Mouse (Mus musculus): ENCODE results near the gene Thap4. TPM values are rescaled to one million over a fixed set of nuclear protein-coding genes. Genes with fewer than 3 reads are reported as not detected.
A peak's percentile ranks its signal among the peaks of the same experiment; 100 is the strongest.
"Not testable (repeated sequence)": the region's sequence is repeated elsewhere in the genome, so short reads cannot be mapped to it uniquely, and the experiment has no call there.

The Thap4 gene
- polyA plus RNA-seq, 1 experiment from 2014 or later: 47.2 TPM

DNA sequence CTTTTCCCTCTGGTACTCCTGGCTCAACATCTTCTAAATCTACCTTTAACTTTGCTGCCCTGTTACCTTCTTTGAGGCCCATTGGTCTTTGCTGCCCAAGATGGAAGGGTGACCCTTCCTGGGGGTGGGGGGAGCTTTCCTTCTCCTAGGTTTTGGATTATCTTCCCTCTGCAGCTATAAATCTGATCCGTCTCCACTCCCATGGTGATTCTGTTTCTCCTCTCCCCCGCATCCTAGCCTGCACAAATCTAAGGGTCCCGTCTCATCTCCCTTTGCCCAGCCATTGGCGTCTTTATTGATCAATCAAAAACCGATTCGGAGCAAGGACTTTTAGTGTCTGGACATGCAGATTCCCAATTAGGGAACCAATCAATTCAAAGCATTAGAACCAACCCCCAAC lies 12.9 kb upstream of the Thap4 start:
- ATAC-seq (ENCODE audit: insufficient number of reproducible peaks, low FRiP score): no peak
- Histone ChIP-seq H3K4me3 (no peak overlapping the region), H3K27me3 (replicated peaks) (no peaks in the 10 kb centered on the region), H3K36me3 (peaks cover 38% of the 10 kb centered on the region), H3K27ac (ENCODE audit: poor library complexity, severe bottlenecking) (no peak overlapping the region), H3K9ac (no peak overlapping the region), H3K9me3 (replicated peaks) (0 out of 2 replicates have a peak, but pooled peaks cover 2% of the 10 kb centered on the region), H3K4me2 (no peak overlapping the region), H3K4me1 (replicated peaks) (no peaks in the 10 kb centered on the region)
- WGBS: 97% methylated on average over 6 of the region's 6 CpGs

DNA sequence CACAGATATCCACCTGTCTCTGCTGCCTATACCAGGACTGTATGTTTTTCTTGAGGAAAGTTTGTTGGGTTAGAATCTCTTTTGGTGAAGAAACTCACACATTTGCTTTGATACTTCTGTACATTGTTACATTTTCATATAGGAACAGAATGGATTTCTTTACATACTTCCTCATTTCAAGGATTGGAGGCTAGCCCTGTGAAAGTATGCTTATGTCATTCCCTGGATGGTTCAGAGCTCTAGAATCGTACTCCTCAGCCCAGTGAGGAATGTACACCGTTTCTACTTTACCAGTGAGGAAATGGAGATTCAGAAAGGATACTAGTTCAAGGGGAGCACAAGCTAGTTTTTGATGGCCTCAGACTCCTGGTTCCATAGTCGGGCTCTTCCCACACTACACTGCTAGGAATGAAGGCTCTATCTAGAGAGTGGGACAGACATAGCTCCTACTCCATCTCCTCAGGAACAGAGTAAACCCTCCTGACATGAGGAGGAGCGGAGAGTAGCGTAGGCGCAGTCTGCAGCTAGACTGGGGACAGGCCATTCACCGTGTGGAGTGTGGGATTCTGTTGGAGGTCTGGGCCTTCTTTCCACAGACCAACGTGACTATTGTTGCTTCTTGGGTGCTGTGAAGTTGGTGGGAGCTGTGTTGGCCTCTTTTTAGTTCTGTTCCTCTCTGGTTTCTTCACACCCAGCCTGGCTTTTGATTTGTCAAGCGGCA lies 10.4 kb upstream of the Thap4 start:
- H3K27ac ChIP-seq (ENCODE audit: poor library complexity, severe bottlenecking): no peak overlapping the region
- no peaks in the 10 kb centered on the region for H3K9me3 ChIP-seq (replicated peaks)
- H3K4me3 ChIP-seq: no peak overlapping the region
- no peaks in the 10 kb centered on the region for H3K27me3 ChIP-seq (replicated peaks)
- H3K4me2 ChIP-seq: no peak overlapping the region
- no peaks in the 10 kb centered on the region for H3K4me1 ChIP-seq (replicated peaks)
- peaks cover 22% of the 10 kb centered on the region for H3K36me3 ChIP-seq
- H3K9ac ChIP-seq: no peak overlapping the region
- no peak for ATAC-seq (ENCODE audit: insufficient number of reproducible peaks, low FRiP score)
- WGBS: 88% methylated on average over 9 of the region's 9 CpGs

DNA sequence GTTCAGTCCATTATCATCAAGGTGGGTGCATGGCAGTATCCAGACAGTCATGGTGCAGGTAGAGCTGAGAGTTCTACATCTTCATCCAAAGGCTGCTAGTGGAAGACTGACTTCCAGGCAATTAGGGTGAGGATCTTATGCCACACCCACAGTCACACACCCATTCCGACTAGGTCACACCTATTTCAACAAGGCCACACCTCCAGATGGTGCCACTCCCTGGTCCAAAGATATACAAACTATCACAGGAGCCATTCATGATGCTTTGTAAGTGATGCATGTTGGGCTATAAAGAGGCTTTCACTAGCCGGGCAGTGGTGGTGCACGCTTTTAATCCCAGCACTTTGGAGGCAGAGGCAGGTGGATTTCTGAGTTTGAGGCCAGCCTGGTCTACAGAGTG lies 8.9 kb upstream of the Thap4 start:
- not testable (repeated sequence) for H3K27me3 ChIP-seq (replicated peaks); H3K4me2 ChIP-seq; ATAC-seq (ENCODE audit: insufficient number of reproducible peaks, low FRiP score); H3K4me1 ChIP-seq (replicated peaks); H3K9me3 ChIP-seq (replicated peaks); H3K4me3 ChIP-seq; H3K9ac ChIP-seq; H3K27ac ChIP-seq (ENCODE audit: poor library complexity, severe bottlenecking); H3K36me3 ChIP-seq
- 85% methylated on average over 3 of the region's 3 CpGs for WGBS

DNA sequence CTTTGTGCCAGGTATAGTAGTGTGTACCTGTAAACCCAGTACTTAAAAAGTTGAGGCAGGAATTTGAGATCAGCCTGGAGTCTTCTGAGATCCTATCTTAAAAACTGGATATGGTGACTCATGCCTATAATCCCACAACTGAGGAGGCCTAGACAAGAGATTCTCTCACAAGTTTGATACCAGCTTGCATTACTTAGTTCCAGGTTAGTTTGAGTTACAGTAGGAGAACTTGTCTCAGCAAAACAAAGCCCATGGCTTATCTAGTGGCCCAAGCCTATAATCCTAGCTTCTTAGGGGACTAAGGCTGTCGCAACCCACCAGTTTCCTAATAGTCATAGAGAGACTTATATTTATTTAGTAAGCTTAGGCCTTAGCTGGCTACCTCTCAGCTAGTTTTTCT lies 5.4 kb upstream of the Thap4 start:
- peaks cover 10% of the 10 kb centered on the region; the same call in 1 of the 2 replicates for H3K4me1 ChIP-seq (replicated peaks)
- H3K27ac ChIP-seq (ENCODE audit: poor library complexity, severe bottlenecking): no peak overlapping the region
- no peak overlapping the region for H3K4me2 ChIP-seq
- no peak for ATAC-seq (ENCODE audit: insufficient number of reproducible peaks, low FRiP score)
- no peaks in the 10 kb centered on the region for H3K9me3 ChIP-seq (replicated peaks)
- no peak overlapping the region for H3K4me3 ChIP-seq
- no peaks in the 10 kb centered on the region for H3K27me3 ChIP-seq (replicated peaks)
- no peaks in the 10 kb centered on the region for H3K36me3 ChIP-seq
- H3K9ac ChIP-seq: no peak overlapping the region
- 89% methylated on average over 1 of the region's 1 CpGs for WGBS

DNA sequence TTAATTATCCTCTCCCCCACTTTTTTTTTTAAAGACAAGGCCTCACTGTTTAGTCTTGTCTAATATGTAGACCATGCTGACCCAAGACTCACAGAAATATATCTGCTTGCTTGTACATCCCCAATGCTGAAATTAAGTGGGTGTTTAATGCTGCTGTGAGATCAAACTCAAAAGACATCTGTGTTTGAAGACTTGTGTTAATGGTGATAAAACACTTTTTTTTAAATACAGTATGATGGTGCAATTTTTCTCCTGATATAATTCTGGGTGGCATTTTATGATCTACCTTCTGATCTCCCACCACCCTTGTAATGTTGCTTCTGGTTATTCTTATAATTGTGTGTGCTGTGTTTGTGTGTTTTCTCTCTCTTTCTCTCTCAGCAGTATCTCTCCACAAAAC lies 1.5 kb upstream of the Thap4 start:
- no peak overlapping the region for H3K4me3 ChIP-seq
- no peak overlapping the region for H3K27ac ChIP-seq (ENCODE audit: poor library complexity, severe bottlenecking)
- H3K4me2 ChIP-seq: no peak overlapping the region
- no peaks in the 10 kb centered on the region for H3K36me3 ChIP-seq
- no peaks in the 10 kb centered on the region for H3K9me3 ChIP-seq (replicated peaks)
- H3K9ac ChIP-seq: no peak overlapping the region
- no peak for ATAC-seq (ENCODE audit: insufficient number of reproducible peaks, low FRiP score)
- no peaks in the 10 kb centered on the region for H3K27me3 ChIP-seq (replicated peaks)
- peaks cover 16% of the 10 kb centered on the region for H3K4me1 ChIP-seq (replicated peaks)

DNA sequence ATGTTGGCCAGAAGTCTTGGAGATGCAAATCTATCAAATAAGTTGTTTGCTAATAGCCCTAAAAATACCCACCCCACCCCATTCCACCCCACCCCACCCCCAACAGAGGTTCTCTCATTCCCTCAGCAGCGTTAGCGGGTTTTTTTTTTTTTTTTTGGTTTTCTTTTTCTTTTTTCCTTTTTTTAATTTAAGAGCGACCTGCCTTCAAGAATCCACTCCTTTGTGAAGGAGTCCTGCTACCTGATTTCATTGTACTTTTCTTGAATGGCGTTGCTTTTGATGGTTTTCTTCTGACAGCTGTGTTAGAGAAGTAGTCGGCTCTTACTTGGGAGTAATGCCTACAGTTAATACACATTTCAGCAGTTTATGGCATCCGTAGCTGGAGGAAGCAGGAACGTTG lies 954 bp upstream of the Thap4 start:
- WGBS: 38% methylated on average over 7 of the region's 7 CpGs
- H3K27ac ChIP-seq (ENCODE audit: poor library complexity, severe bottlenecking): 0 out of 2 replicates have a peak overlapping the region, but pooled peaks have one; percentile 77
- peaks cover 16% of the 10 kb centered on the region for H3K4me1 ChIP-seq (replicated peaks)
- H3K36me3 ChIP-seq: peaks cover 2% of the 10 kb centered on the region
- H3K4me3 ChIP-seq: peak overlapping the region; percentile 74
- peak overlapping the region; percentile 88 for H3K9ac ChIP-seq
- no peaks in the 10 kb centered on the region for H3K9me3 ChIP-seq (replicated peaks)
- no peak for ATAC-seq (ENCODE audit: insufficient number of reproducible peaks, low FRiP score)
- peak overlapping the region; percentile 91 for H3K4me2 ChIP-seq
- H3K27me3 ChIP-seq (replicated peaks): no peaks in the 10 kb centered on the region

DNA sequence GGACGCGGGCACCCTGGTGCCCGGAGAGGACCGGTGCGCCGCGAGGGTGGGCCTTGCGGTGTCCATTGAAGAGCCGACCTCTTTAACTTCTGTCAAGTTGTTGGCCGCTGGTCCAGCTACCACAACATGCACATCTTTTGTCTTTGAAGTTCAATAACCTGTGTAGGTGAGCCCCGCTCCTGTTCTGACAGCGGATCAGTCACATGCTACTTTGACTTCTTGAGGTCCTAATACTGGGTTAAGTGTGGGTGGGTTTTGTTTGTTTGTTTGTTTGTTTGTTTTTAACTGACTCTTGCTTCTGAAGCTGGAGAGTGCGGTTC lies 587 bp upstream of the Thap4 start:
- no peak for ATAC-seq (ENCODE audit: insufficient number of reproducible peaks, low FRiP score)
- Histone ChIP-seq H3K4me2 (peak overlapping the region; percentile 91), H3K9ac (peak overlapping the region; percentile 88)

DNA sequence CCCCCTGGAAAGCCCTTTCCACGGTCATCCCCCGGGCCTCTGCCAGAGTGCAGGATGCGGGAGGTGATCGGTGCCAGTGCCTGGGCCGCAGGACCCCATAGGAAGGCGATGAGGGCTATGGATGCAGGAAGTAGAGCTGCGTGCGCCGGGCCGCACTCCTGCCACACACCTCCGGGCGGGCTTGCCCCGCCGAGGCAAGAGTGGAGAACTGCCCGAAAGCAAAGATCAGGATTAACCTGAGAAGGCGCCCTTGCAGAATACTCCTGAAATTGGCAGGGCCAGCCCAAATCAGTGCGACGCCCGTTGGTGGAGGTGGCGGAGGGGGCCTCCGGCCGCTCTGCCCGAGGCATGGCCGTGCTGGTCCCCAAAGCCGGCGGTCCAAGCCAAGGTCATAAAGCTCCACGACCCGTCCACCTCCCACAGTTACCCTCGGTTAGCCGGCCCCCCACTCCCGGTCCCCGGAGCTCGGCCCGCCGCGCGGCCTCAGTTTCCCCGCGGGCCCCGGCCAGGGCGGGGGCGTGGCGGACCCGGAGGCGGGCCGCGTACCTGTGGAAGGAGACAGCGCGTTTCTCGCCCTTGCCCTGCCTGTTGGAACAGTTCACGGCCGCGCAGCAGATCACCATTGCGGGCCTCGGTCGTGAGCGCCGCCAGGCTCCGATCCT lies 622 bp downstream of the Thap4 start:
- H3K4me1 ChIP-seq (replicated peaks): peaks cover 16% of the 10 kb centered on the region
- H3K27ac ChIP-seq (ENCODE audit: poor library complexity, severe bottlenecking): peak overlapping the region; percentile 77
- H3K9me3 ChIP-seq (replicated peaks): no peaks in the 10 kb centered on the region
- ATAC-seq (ENCODE audit: insufficient number of reproducible peaks, low FRiP score): peak; percentile 64
- peak overlapping the region; percentile 88 for H3K9ac ChIP-seq
- peak overlapping the region; percentile 74 for H3K4me3 ChIP-seq
- no peaks in the 10 kb centered on the region for H3K27me3 ChIP-seq (replicated peaks)
- peak overlapping the region; percentile 91 for H3K4me2 ChIP-seq
- peaks cover 17% of the 10 kb centered on the region for H3K36me3 ChIP-seq
- under 1% methylated on average over 57 of the region's 59 CpGs for WGBS

More for the DNA sequence above, 587 bp upstream of the Thap4 start:
- H3K9me3 ChIP-seq (replicated peaks): no peaks in the 10 kb centered on the region
- no peaks in the 10 kb centered on the region for H3K27me3 ChIP-seq (replicated peaks)
- peaks cover 16% of the 10 kb centered on the region for H3K4me1 ChIP-seq (replicated peaks)
- H3K27ac ChIP-seq (ENCODE audit: poor library complexity, severe bottlenecking): peak overlapping the region; percentile 77
- peaks cover 5% of the 10 kb centered on the region for H3K36me3 ChIP-seq
- under 1% methylated on average over 13 of the region's 13 CpGs for WGBS
- peak overlapping the region; percentile 74 for H3K4me3 ChIP-seq

DNA sequence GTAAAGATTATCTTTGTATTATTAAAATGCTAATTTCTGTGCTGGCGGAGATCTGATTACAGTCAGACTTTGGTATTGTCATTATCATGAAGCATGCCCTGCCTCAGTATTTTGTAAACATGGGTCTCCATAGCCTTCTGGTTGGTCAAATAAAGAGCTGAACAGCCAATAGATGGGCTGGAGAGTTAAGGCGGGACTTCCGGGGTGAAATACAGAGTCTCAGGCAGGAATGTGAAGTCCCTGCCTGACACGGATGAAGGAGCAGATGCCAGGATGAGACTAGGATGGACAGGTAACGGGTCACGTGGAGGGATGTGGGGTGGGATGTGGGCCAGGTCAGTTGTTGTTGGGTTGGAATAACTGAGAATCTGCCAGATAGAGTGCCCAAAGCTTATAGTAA lies 3.4 kb downstream of the Thap4 start, which contains the start of gene Atg4b:
Atg4b (plus strand) TSS at position 211 of the 400 bp plus-strand sequence.
- no peak for ATAC-seq (ENCODE audit: insufficient number of reproducible peaks, low FRiP score)
- 78% methylated on average over 6 of the region's 6 CpGs for WGBS
- H3K9me3 ChIP-seq (replicated peaks): no peaks in the 10 kb centered on the region
- no peak within 1 kb of the TSS for H3K9ac ChIP-seq
- peaks cover 13% of the 10 kb centered on the region for H3K4me1 ChIP-seq (replicated peaks)
- no peaks in the 10 kb centered on the region for H3K27me3 ChIP-seq (replicated peaks)
- no peak within 1 kb of the TSS for H3K27ac ChIP-seq (ENCODE audit: poor library complexity, severe bottlenecking)
- peaks cover 27% of the 10 kb centered on the region for H3K36me3 ChIP-seq
- H3K4me2 ChIP-seq: no peak within 1 kb of the TSS
- no peak within 1 kb of the TSS for H3K4me3 ChIP-seq

DNA sequence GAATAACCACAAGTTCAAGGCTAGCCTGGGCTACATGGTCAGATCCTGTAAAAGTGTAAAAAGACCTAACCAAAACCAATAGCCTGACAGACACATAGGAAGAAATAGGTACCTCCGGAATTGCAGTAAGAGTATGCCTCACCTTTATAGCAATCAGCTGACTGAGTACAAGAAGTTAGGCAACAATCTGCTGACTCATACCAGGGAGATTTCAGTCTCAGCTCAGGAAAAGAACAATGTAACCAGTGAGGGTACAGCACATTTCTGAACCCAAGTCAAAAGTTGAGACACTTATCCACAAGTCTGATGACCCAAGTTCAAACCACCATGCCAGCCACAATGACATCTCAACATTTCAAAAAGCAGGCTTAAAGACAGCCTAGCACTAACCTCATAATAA lies 6.1 kb downstream of the Thap4 start:
- H3K36me3 ChIP-seq: peaks cover 41% of the 10 kb centered on the region
- 93% methylated on average over 1 of the region's 1 CpGs for WGBS
- H3K27ac ChIP-seq (ENCODE audit: poor library complexity, severe bottlenecking): no peak overlapping the region

DNA sequence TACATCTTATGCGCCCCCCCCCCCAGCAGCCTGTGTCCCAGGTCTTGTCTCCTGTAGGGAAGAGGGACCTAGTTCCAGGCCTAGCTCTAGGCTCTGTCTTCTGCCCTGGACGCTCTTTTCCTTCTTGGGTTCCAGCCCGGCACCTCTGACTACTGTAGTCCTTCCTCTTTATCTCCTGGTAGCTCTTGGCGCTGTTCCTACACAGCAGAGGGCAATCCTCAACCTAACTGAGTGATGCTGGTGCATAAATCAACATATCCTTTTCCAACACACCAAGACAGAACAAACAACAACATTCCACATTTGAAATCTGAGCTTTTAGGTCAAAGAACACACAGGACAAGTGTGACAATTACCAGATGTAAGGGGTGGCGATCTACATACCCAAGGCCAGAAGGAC lies 8.5 kb downstream of the Thap4 start:
- Histone ChIP-seq H3K36me3 (peaks cover 47% of the 10 kb centered on the region), H3K4me2 (no peak overlapping the region), H3K4me3 (no peak overlapping the region), H3K27me3 (replicated peaks) (no peaks in the 10 kb centered on the region), H3K4me1 (replicated peaks) (peaks cover 21% of the 10 kb centered on the region), H3K9me3 (replicated peaks) (no peaks in the 10 kb centered on the region), H3K9ac (no peak overlapping the region), H3K27ac (ENCODE audit: poor library complexity, severe bottlenecking) (no peak overlapping the region)
- 71% methylated on average over 5 of the region's 5 CpGs for WGBS
- 0 out of 2 replicates have a peak, but pooled peaks have one; percentile 40 for ATAC-seq (ENCODE audit: insufficient number of reproducible peaks, low FRiP score)

More for the DNA sequence above, 6.1 kb downstream of the Thap4 start:
- ATAC-seq (ENCODE audit: insufficient number of reproducible peaks, low FRiP score): no peak
- Histone ChIP-seq H3K9me3 (replicated peaks) (no peaks in the 10 kb centered on the region), H3K4me2 (no peak overlapping the region), H3K27me3 (replicated peaks) (no peaks in the 10 kb centered on the region), H3K9ac (no peak overlapping the region), H3K4me1 (replicated peaks) (peaks cover 12% of the 10 kb centered on the region), H3K4me3 (no peak overlapping the region)

Measured in heart, embryonic 12.5 days (tissue).